Mouse (Mus musculus) heart, embryonic 12.5 days (tissue): ENCODE data around the gene Atp5h. TPM values are rescaled to one million over a fixed set of nuclear protein-coding genes. Genes with fewer than 3 reads are reported as not detected.
A peak's percentile ranks its signal among the peaks of the same experiment; 100 is the strongest.

ENCODE experiments used
- ATAC-seq: fragments of 200-750 bp; cut with Nextera tagmentation; 2 replicates; pipeline ENCODE4 v1.8.0; 2017; ENCODE audit warnings: moderate TSS enrichment, moderate library complexity; ENCODE audit not compliant: insufficient number of reproducible peaks, low FRiP score
- H3K27ac ChIP-seq: fragments of 300-500 bp; sonication (generic); 2 replicates; pipeline ENCODE4 v1.5.1; 2016; ENCODE audit warnings: mild to moderate bottlenecking, moderate library complexity; ENCODE audit not compliant: poor library complexity, severe bottlenecking
- H3K27me3 ChIP-seq: fragments of 300-500 bp; sonication (generic); replicated peaks from 2 replicates; pipeline ENCODE4 v1.6.1; 2016; ENCODE audit warnings: mild to moderate bottlenecking, moderate library complexity
- H3K36me3 ChIP-seq: fragments of 300-500 bp; sonication (generic); 2 replicates; pipeline ENCODE4 v1.6.1; 2016; ENCODE audit warnings: mild to moderate bottlenecking, moderate library complexity
- H3K4me1 ChIP-seq: fragments of 300-500 bp; sonication (generic); replicated peaks from 2 replicates; pipeline ENCODE4 v1.6.1; 2016; ENCODE audit warnings: mild to moderate bottlenecking
- H3K4me2 ChIP-seq: fragments of 300-500 bp; sonication (generic); 2 replicates; pipeline ENCODE4 v1.6.1; 2016; ENCODE audit warnings: mild to moderate bottlenecking, moderate library complexity
- H3K4me3 ChIP-seq: fragments of 300-500 bp; sonication (generic); 2 replicates; pipeline ENCODE4 v1.5.1; 2016; ENCODE audit warnings: mild to moderate bottlenecking
- H3K9ac ChIP-seq: fragments of 300-500 bp; sonication (generic); 2 replicates; pipeline ENCODE4 v1.6.1; 2016; ENCODE audit warnings: mild to moderate bottlenecking, moderate library complexity
- H3K9me3 ChIP-seq: fragments of 300-500 bp; sonication (generic); replicated peaks from 2 replicates; pipeline ENCODE4 v1.6.1; 2016; ENCODE audit warnings: mild to moderate bottlenecking, moderate library complexity
- WGBS: fragments of 180-500 bp; shearing (Covaris S2); methylation state at CpG from one replicate; pipeline ENCODE4 v1.1.7; 2016; 5-methylcytosine and 5-hydroxymethylcytosine counted together
- polyA plus RNA-seq: library from polyadenylated mRNA; unstranded; fragments of >200 nt; fragmentation: Nextera tagmentation; extraction: Ambion mirVana; gene quantifications from 2 replicates; pipeline ENCODE4 v1.2.1, GENCODE M21; 2016

Atp5h gene
- polyA plus RNA-seq, 1 experiment from 2014 or later, result 1,627 TPM

- Histone ChIP-seq H3K36me3 (0 out of 2 replicates have a peak, but pooled peaks cover 4% of the 10 kb centered on the region), H3K27ac (no peak overlapping the region), H3K4me2 (no peak overlapping the region), H3K4me3 (no peak overlapping the region), H3K9me3 (peaks cover 9% of the 10 kb centered on the region), H3K4me1 (peaks cover 18% of the 10 kb centered on the region), H3K9ac (no peak overlapping the region), H3K27me3 (0 out of 2 replicates have a peak, but pooled peaks cover 6% of the 10 kb centered on the region)
- WGBS, result 78% methylated on average over 5 of the region's 5 CpGs
- ATAC-seq, result no peak
Observed at GRCm38 (mm10) chr11:115437571-115438122, 17.9 kb upstream of the Atp5h start.

- ATAC-seq, result no peak
- H3K4me1 ChIP-seq, result peaks cover 18% of the 10 kb centered on the region
- peak overlapping the region; percentile 74 for H3K4me2 ChIP-seq
- peaks cover 9% of the 10 kb centered on the region for H3K9me3 ChIP-seq
- H3K36me3 ChIP-seq, result peaks cover 22% of the 10 kb centered on the region
- H3K27me3 ChIP-seq, result no peaks in the 10 kb centered on the region
- H3K4me3 ChIP-seq, result peak overlapping the region; percentile 43
- peak overlapping the region; percentile 66 for H3K9ac ChIP-seq
- H3K27ac ChIP-seq, result no peak overlapping the region
- 5% methylated on average over 31 of the region's 31 CpGs for WGBS
Observed at GRCm38 (mm10) chr11:115435596-115436337, 16.0 kb upstream of the Atp5h start.

DNA sequence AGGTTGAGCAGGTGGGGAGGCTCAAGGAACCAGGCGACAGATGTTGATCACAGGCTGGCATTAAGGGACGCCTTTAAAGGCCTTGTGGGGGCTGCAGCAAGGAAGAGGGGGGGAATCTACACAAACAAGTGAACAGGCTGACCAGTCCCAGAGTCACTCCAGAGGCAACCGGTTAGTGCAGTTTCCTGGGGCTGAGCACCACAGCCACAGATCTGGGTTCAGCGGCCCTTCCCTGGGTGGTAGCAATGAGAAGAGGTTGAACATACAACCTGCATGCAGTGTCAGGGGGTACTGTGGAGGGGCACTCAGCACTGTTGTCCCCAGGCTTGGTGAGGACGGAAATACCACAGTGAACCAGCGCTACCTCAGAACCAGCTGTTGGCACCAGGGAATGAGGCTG is 13.6 kb upstream of the Atp5h start:
- WGBS, result 76% methylated on average over 6 of the region's 6 CpGs
- H3K27me3 ChIP-seq, result no peaks in the 10 kb centered on the region
- no peak overlapping the region for H3K4me2 ChIP-seq
- H3K4me1 ChIP-seq, result peaks cover 18% of the 10 kb centered on the region
- no peak for ATAC-seq
- H3K9me3 ChIP-seq, result no peaks in the 10 kb centered on the region
- H3K36me3 ChIP-seq, result peaks cover 45% of the 10 kb centered on the region
- H3K9ac ChIP-seq, result no peak overlapping the region
- H3K27ac ChIP-seq, result no peak overlapping the region
- H3K4me3 ChIP-seq, result no peak overlapping the region

GRCm38 (mm10) chr11:115432814-115433213 is 13.1 kb upstream of the Atp5h start:
- Histone ChIP-seq H3K4me1 (peaks cover 21% of the 10 kb centered on the region), H3K9me3 (no peaks in the 10 kb centered on the region), H3K9ac (no peak overlapping the region), H3K27me3 (no peaks in the 10 kb centered on the region), H3K36me3 (peaks cover 46% of the 10 kb centered on the region), H3K27ac (no peak overlapping the region), H3K4me3 (no peak overlapping the region), H3K4me2 (no peak overlapping the region)
- no peak for ATAC-seq
- WGBS, result 68% methylated on average over 4 of the region's 4 CpGs

GRCm38 (mm10) chr11:115430561-115430960 is 10.8 kb upstream of the Atp5h start:
- Histone ChIP-seq H3K4me1 (peaks cover 19% of the 10 kb centered on the region), H3K4me2 (no peak overlapping the region), H3K27ac (no peak overlapping the region), H3K9me3 (no peaks in the 10 kb centered on the region), H3K9ac (no peak overlapping the region), H3K4me3 (no peak overlapping the region), H3K27me3 (no peaks in the 10 kb centered on the region), H3K36me3 (peaks cover 64% of the 10 kb centered on the region)
- ATAC-seq, result no peak
- 92% methylated on average over 6 of the region's 6 CpGs for WGBS

GRCm38 (mm10) chr11:115429307-115429706 is 9.5 kb upstream of the Atp5h start:
- Histone ChIP-seq H3K27me3 (no peaks in the 10 kb centered on the region), H3K27ac (no peak overlapping the region), H3K4me3 (no peak overlapping the region), H3K9ac (no peak overlapping the region), H3K36me3 (peaks cover 76% of the 10 kb centered on the region), H3K9me3 (no peaks in the 10 kb centered on the region), H3K4me2 (no peak overlapping the region), H3K4me1 (peaks cover 11% of the 10 kb centered on the region)
- ATAC-seq, result no peak
- 83% methylated on average over 7 of the region's 7 CpGs for WGBS

DNA sequence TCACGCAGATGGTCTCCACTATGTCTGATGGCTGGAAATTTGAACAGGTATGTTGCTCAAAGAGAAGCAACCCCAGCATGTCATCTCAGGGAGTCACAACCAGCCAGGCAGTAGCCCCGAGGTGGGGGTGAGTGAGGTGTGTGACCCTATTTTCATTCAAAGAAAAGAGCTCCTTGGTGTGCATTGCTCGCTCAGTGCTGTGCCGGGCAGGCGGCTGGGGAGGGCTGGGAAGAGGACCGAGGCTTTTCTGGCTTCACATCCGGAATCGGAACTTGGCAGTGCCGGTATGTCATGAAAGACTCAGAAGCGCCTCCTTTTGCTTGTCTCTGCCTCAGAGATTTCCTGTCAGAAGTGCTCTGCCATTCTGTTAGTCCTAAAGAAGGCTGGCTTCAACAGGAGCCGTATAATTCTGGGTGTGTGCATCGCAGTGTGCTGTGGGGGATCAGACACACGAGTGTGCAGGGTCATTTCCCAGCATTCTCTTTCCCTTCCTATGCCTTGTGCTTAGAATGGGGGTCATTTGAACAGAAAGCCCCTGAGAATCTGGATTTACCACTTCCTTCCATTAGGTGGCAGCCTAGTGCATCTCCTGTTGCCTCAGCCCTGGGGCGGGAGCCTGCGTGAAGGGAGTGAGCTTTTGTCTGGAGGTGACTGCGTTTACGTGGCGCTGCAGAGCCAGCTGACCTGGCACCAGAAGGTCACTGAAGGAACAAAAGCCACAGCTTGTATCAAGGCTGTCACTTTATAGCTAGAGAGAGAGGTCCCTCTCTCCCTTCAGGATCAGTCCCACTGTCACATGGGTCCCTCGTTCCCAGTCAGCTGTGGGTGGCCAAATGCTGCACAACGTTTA is 7.9 kb upstream of the Atp5h start:
- Histone ChIP-seq H3K27ac (peak overlapping the region; percentile 35), H3K9me3 (no peaks in the 10 kb centered on the region), H3K9ac (peak overlapping the region; percentile 6; the same call in 1 of the 2 replicates), H3K4me1 (peaks cover 11% of the 10 kb centered on the region), H3K4me2 (0 out of 2 replicates have a peak overlapping the region, but pooled peaks have one; percentile 22), H3K4me3 (no peak overlapping the region), H3K36me3 (peaks cover 78% of the 10 kb centered on the region), H3K27me3 (no peaks in the 10 kb centered on the region)
- ATAC-seq, result peak; percentile 69
- WGBS, result 34% methylated on average over 20 of the region's 20 CpGs

DNA sequence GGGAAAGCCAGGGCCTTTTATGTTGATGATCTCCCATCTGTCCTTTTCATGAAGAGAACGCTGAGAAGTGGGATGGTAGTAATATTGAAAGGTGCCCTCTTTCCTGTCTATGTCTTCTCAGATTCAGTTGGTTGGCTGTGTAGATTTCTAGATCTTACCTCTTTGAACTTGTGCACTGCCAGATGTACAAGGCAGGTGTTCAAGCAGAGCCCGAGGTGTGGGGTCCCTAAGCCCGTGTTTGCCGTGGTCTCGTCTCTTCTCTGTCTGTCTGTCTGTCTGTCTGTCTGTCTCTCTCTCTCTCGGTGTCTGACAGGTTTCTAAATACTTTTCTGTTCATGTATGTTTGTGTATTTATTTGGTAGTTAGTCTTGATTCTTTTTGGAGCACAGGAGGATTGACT is 5.9 kb upstream of the Atp5h start:
- Histone ChIP-seq H3K9ac (no peak overlapping the region), H3K9me3 (no peaks in the 10 kb centered on the region), H3K4me1 (peaks cover 24% of the 10 kb centered on the region), H3K4me2 (no peak overlapping the region), H3K4me3 (no peak overlapping the region), H3K27me3 (no peaks in the 10 kb centered on the region), H3K36me3 (peaks cover 67% of the 10 kb centered on the region), H3K27ac (no peak overlapping the region)
- ATAC-seq, result no peak
- 88% methylated on average over 6 of the region's 6 CpGs for WGBS

GRCm38 (mm10) chr11:115424666-115425065 is 4.9 kb upstream of the Atp5h start:
- Histone ChIP-seq H3K4me1 (peaks cover 25% of the 10 kb centered on the region), H3K9ac (no peak overlapping the region), H3K36me3 (peaks cover 57% of the 10 kb centered on the region), H3K9me3 (no peaks in the 10 kb centered on the region), H3K4me3 (no peak overlapping the region), H3K27ac (no peak overlapping the region), H3K27me3 (no peaks in the 10 kb centered on the region), H3K4me2 (no peak overlapping the region)
- ATAC-seq, result no peak
- WGBS, result 84% methylated on average over 7 of the region's 7 CpGs

DNA sequence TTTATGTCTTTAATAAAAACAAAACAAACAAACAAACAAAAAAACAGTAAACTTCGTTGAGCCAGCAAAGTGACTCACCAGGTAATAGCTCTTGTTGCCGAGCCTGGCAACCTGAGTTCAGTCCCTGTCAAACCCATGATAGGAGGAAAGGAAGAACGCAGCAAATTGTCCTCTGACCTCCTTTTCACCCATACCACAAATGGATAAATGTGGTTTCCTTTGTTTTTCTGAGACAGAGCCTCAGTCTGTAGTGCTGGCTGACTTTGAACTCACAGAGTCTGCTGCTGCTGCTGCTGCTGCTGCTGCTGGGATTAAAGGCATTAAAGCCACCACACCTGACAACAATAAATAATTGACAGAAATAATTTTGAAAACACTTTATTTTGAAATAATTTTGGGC is 3.3 kb upstream of the Atp5h start:
- WGBS, result 90% methylated on average over 3 of the region's 3 CpGs
- H3K4me1 ChIP-seq, result peaks cover 35% of the 10 kb centered on the region

GRCm38 (mm10) chr11:115421972-115422371 is 2.2 kb upstream of the Atp5h start:
- peaks cover 36% of the 10 kb centered on the region for H3K4me1 ChIP-seq
- WGBS, result 89% methylated on average over 16 of the region's 16 CpGs
- H3K4me3 ChIP-seq, result no peak overlapping the region
- no peak overlapping the region for H3K9ac ChIP-seq
- H3K9me3 ChIP-seq, result no peaks in the 10 kb centered on the region
- no peak overlapping the region for H3K4me2 ChIP-seq
- H3K27me3 ChIP-seq, result no peaks in the 10 kb centered on the region
- peaks cover 49% of the 10 kb centered on the region for H3K36me3 ChIP-seq
- ATAC-seq, result no peak
- H3K27ac ChIP-seq, result no peak overlapping the region

More for the DNA sequence above, 3.3 kb upstream of the Atp5h start:
- ATAC-seq, result no peak
- Histone ChIP-seq H3K4me3 (no peak overlapping the region), H3K9me3 (no peaks in the 10 kb centered on the region), H3K27ac (no peak overlapping the region), H3K27me3 (no peaks in the 10 kb centered on the region), H3K4me2 (no peak overlapping the region), H3K9ac (no peak overlapping the region), H3K36me3 (peaks cover 46% of the 10 kb centered on the region)
